Comparison of ENCODE assay signal across 8 mouse cellular contexts in the genomic region with DNA sequence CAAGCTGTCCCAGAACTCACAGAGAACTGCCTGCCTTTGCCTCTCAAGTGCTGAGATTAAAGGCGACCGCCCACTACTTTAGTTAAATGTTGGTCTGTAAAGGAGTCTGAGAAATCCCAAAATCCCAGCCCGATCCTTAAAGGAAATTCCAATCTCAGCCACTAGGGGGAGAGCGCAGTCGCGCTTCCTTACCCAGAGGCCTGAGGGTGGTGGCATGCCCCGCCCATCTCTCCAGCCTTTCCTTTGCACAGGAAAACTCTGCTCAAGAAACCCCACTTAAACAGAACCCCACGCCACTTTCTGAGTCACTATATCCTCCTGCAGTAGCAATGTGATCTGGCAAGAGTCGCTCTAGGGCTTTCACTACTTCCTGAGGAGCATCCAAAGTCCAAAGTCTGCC. TPM values are rescaled to one million over a fixed set of nuclear protein-coding genes. Genes with fewer than 3 reads are reported as not detected.
DNase-seq lines count a peak whose midpoint lies in the region; ATAC-seq and TF ChIP-seq lines count a peak whose summit lies in the region.

No protein-coding gene starts in this region.

- no peaks in the 10 kb centered on the region for H3K36me3 ChIP-seq in ES-Bruce4 (ENCODE audit: control insufficient read depth, insufficient read depth, low read length, poor library complexity, severe bottlenecking)
- H3K36me3 ChIP-seq in heart, embryonic 13.5 days, result no peaks in the 10 kb centered on the region
- H3K36me3 ChIP-seq in kidney, embryonic 15.5 days, result no peaks in the 10 kb centered on the region
- no peaks in the 10 kb centered on the region for H3K36me3 ChIP-seq in liver, postnatal 0 days (replicated peaks; ENCODE audit: insufficient read depth, low read length)
- no peaks in the 10 kb centered on the region for H3K36me3 ChIP-seq in neural tube, embryonic 12.5 days

- TF ChIP-seq CTCF in ES-Bruce4 (IDR thresholded peaks at IDR 0.05; ENCODE audit: low read depth, low read length), result peak; percentile 71
- TF ChIP-seq CTCF in brain, embryonic 14.5 days (IDR thresholded peaks at IDR 0.05; ENCODE audit: borderline replicate concordance, extremely low read depth, insufficient read depth, insufficient read length), result peak; percentile 93
- peak; percentile 57; the same call in 1 of the 2 replicates for TF ChIP-seq CTCF in embryonic fibroblast, embryonic 13.5 days (IDR thresholded peaks at IDR 0.05; ENCODE audit: borderline replicate concordance, insufficient read depth, low read length)
- TF ChIP-seq CTCF in liver, postnatal 0 days (IDR thresholded peaks at IDR 0.05; ENCODE audit: low read depth), result peak; percentile 94

- peaks cover 2% of the 10 kb centered on the region for H3K4me1 ChIP-seq in ES-Bruce4 (ENCODE audit: control insufficient read depth, insufficient read depth, low read length)
- H3K4me1 ChIP-seq in embryonic fibroblast, embryonic 13.5 days (ENCODE audit: control insufficient read depth, insufficient read depth, low read length), result no peaks in the 10 kb centered on the region
- H3K4me1 ChIP-seq in heart, embryonic 13.5 days, result peaks cover 8% of the 10 kb centered on the region
- H3K4me1 ChIP-seq in kidney, embryonic 15.5 days, result peaks cover 14% of the 10 kb centered on the region
- H3K4me1 ChIP-seq in liver, postnatal 0 days (ENCODE audit: insufficient read depth), result peaks cover 15% of the 10 kb centered on the region
- H3K4me1 ChIP-seq in neural tube, embryonic 12.5 days, result peaks cover 6% of the 10 kb centered on the region; the same call in 1 of the 2 replicates

- no peak overlapping the region for H3K27ac ChIP-seq in ES-Bruce4 (ENCODE audit: insufficient read depth, low read length)
- no peak overlapping the region for H3K27ac ChIP-seq in embryonic fibroblast, embryonic 13.5 days (ENCODE audit: insufficient read depth, low read length)
- peak overlapping the region; percentile 31; the same call in 1 of the 2 replicates for H3K27ac ChIP-seq in heart, embryonic 13.5 days (replicated peaks)
- H3K27ac ChIP-seq in kidney, embryonic 15.5 days, result peak overlapping the region; percentile 54
- H3K27ac ChIP-seq in liver, postnatal 0 days (ENCODE audit: low read depth), result no peak overlapping the region
- H3K27ac ChIP-seq in neural tube, embryonic 12.5 days, result no peak overlapping the region

- H3K4me3 ChIP-seq in ES-Bruce4 (ENCODE audit: low read depth, low read length), result no peak overlapping the region
- H3K4me3 ChIP-seq in embryonic fibroblast, embryonic 13.5 days (ENCODE audit: insufficient read depth, low read length), result no peak overlapping the region
- no peak overlapping the region for H3K4me3 ChIP-seq in heart, embryonic 13.5 days
- no peak overlapping the region for H3K4me3 ChIP-seq in kidney, embryonic 15.5 days (replicated peaks)
- H3K4me3 ChIP-seq in liver, postnatal 0 days (ENCODE audit: low read depth, low read length), result 0 out of 2 replicates have a peak overlapping the region, but pooled peaks have one; percentile 2
- H3K4me3 ChIP-seq in neural tube, embryonic 12.5 days, result no peak overlapping the region

- no peak for TF ChIP-seq EP300 in ES-Bruce4 (IDR thresholded peaks at IDR 0.05; ENCODE audit: insufficient read depth, low read depth, low read length)
- no peak for TF ChIP-seq EP300 in liver, postnatal 0 days (IDR thresholded peaks at IDR 0.05; ENCODE audit: low read depth)

- TF ChIP-seq POLR2A in ES-Bruce4 (IDR thresholded peaks at IDR 0.05; ENCODE audit: insufficient read depth, low read length), result no peak
- TF ChIP-seq POLR2A in brain, embryonic 14.5 days (IDR thresholded peaks at IDR 0.05; ENCODE audit: borderline replicate concordance, extremely low read depth, insufficient read depth, insufficient read length, poor library complexity, severe bottlenecking), result no peak
- TF ChIP-seq POLR2A in embryonic fibroblast, embryonic 13.5 days (IDR thresholded peaks at IDR 0.05; ENCODE audit: low read depth, low read length), result no peak

- H3K4me2 ChIP-seq in heart, embryonic 13.5 days, result peak overlapping the region; percentile 32
- peak overlapping the region; percentile 31; the same call in 1 of the 2 replicates for H3K4me2 ChIP-seq in kidney, embryonic 15.5 days
- H3K4me2 ChIP-seq in liver, postnatal 0 days (ENCODE audit: low read depth, low read length), result peak overlapping the region; percentile 52
- peak overlapping the region; percentile 32; the same call in 1 of the 2 replicates for H3K4me2 ChIP-seq in neural tube, embryonic 12.5 days (replicated peaks)

- peak; percentile 45; the same call in 1 of the 2 replicates for ATAC-seq in heart, embryonic 13.5 days (ENCODE audit: extremely low read depth, insufficient number of reproducible peaks, low FRiP score, low TSS enrichment)
- ATAC-seq in kidney, embryonic 15.5 days (replicated peaks; ENCODE audit: low FRiP score), result peak; percentile 57
- peak; percentile 22; the same call in 1 of the 2 replicates for ATAC-seq in liver, postnatal 0 days
- peak; percentile 48 for ATAC-seq in neural tube, embryonic 12.5 days (ENCODE audit: low FRiP score, low read depth)

- peak; percentile 81 for DNase-seq in brain, embryonic 14.5 days (ENCODE audit: low read depth)
- DNase-seq in liver, postnatal 0 days, result peak; percentile 82
- peak; percentile 89 for DNase-seq in testis, postnatal 10 days (ENCODE audit: low spot score)

- H3K9ac ChIP-seq in ES-Bruce4 (ENCODE audit: low read depth, poor library complexity, severe bottlenecking), result peak overlapping the region; percentile 26; the same call in 1 of the 2 replicates
- peak overlapping the region; percentile 66 for H3K9ac ChIP-seq in heart, embryonic 13.5 days
- H3K9ac ChIP-seq in kidney, embryonic 15.5 days, result no peak overlapping the region
- H3K9ac ChIP-seq in liver, postnatal 0 days (replicated peaks), result peak overlapping the region; percentile 35; the same call in 1 of the 2 replicates
- H3K9ac ChIP-seq in neural tube, embryonic 12.5 days, result no peak overlapping the region

- WGBS in heart, embryonic 13.5 days, result under 1% methylated on average over 9 of the region's 9 CpGs
- WGBS in kidney, embryonic 15.5 days, result 2% methylated on average over 9 of the region's 9 CpGs
- under 1% methylated on average over 9 of the region's 9 CpGs for WGBS in liver, postnatal 0 days (ENCODE audit: insufficient replicate concordance)
- WGBS in neural tube, embryonic 12.5 days, result 1% methylated on average over 9 of the region's 9 CpGs

- H3K9me3 ChIP-seq in ES-Bruce4 (replicated peaks; ENCODE audit: control insufficient read depth, insufficient read depth, low read length, poor library complexity, severe bottlenecking), result no peaks in the 10 kb centered on the region
- no peaks in the 10 kb centered on the region for H3K9me3 ChIP-seq in heart, embryonic 13.5 days
- H3K9me3 ChIP-seq in kidney, embryonic 15.5 days (replicated peaks), result no peaks in the 10 kb centered on the region
- no peaks in the 10 kb centered on the region for H3K9me3 ChIP-seq in liver, postnatal 0 days (ENCODE audit: low read length)
- no peaks in the 10 kb centered on the region for H3K9me3 ChIP-seq in neural tube, embryonic 12.5 days

- no peaks in the 10 kb centered on the region for H3K27me3 ChIP-seq in ES-Bruce4 (ENCODE audit: control insufficient read depth, insufficient read depth, low read length, poor library complexity, severe bottlenecking)
- no peaks in the 10 kb centered on the region for H3K27me3 ChIP-seq in heart, embryonic 13.5 days (replicated peaks)
- no peaks in the 10 kb centered on the region for H3K27me3 ChIP-seq in kidney, embryonic 15.5 days
- no peaks in the 10 kb centered on the region for H3K27me3 ChIP-seq in liver, postnatal 0 days (ENCODE audit: insufficient read depth, low read length)
- no peaks in the 10 kb centered on the region for H3K27me3 ChIP-seq in neural tube, embryonic 12.5 days (replicated peaks)

RNA-seq across cellular contexts. Expression of gene Mapk3, which starts 4.5 kb away (rescaled TPM):
- 102 and 121 TPM in 2 replicates for polyA plus RNA-seq in ES-Bruce4 (2011; ENCODE audit: insufficient read depth, insufficient read length, low read depth, missing spikeins)
- polyA plus RNA-seq in brain, embryonic 14.5 days (2012; rRNA removed), result 224 and 233 TPM in 2 replicates
- 132 and 145 TPM in 2 replicates for polyA plus RNA-seq in embryonic fibroblast, embryonic 13.5 days (2011; ENCODE audit: insufficient read length, low read depth, missing spikeins)
- polyA plus RNA-seq in heart, embryonic 13.5 days (2015; fragmentation: Nextera tagmentation; extraction: Ambion mirVana), result 57.5 and 65.5 TPM in 2 replicates
- polyA plus RNA-seq in kidney, embryonic 15.5 days (2015; fragmentation: Nextera tagmentation; extraction: Ambion mirVana), result 63.8 and 73.2 TPM in 2 replicates
- polyA plus RNA-seq in liver, postnatal 0 days (2015; fragmentation: Nextera tagmentation; extraction: Ambion mirVana), result 20.3 and 21.0 TPM in 2 replicates
- 79.0 and 79.6 TPM in 2 replicates for polyA plus RNA-seq in neural tube, embryonic 12.5 days (2016; fragmentation: Nextera tagmentation; extraction: Ambion mirVana)

RNA-seq across cellular contexts. Expression of gene Gdpd3, which starts 11.3 kb away (rescaled TPM):
- 1.8 and 3.6 TPM in 2 replicates for polyA plus RNA-seq in ES-Bruce4 (2011; ENCODE audit: insufficient read depth, insufficient read length, low read depth, missing spikeins)
- 9.2 and 14.6 TPM in 2 replicates for polyA plus RNA-seq in brain, embryonic 14.5 days (2012; rRNA removed)
- polyA plus RNA-seq in embryonic fibroblast, embryonic 13.5 days (2011; ENCODE audit: insufficient read length, low read depth, missing spikeins), result 2.8 and 3.6 TPM in 2 replicates
- polyA plus RNA-seq in heart, embryonic 13.5 days (2015; fragmentation: Nextera tagmentation; extraction: Ambion mirVana), result 1.2 and 1.4 TPM in 2 replicates
- polyA plus RNA-seq in kidney, embryonic 15.5 days (2015; fragmentation: Nextera tagmentation; extraction: Ambion mirVana), result 1.8 and 1.9 TPM in 2 replicates
- polyA plus RNA-seq in liver, postnatal 0 days (2015; fragmentation: Nextera tagmentation; extraction: Ambion mirVana), result 0.77 and 1.6 TPM in 2 replicates
- polyA plus RNA-seq in neural tube, embryonic 12.5 days (2016; fragmentation: Nextera tagmentation; extraction: Ambion mirVana), result 1.3 and 2.0 TPM in 2 replicates

RNA-seq across cellular contexts. Expression of gene Ypel3, which starts 21.9 kb away (rescaled TPM):
- 56.8 and 62.1 TPM in 2 replicates for polyA plus RNA-seq in ES-Bruce4 (2011; ENCODE audit: insufficient read depth, insufficient read length, low read depth, missing spikeins)
- polyA plus RNA-seq in brain, embryonic 14.5 days (2012; rRNA removed), result 181 and 258 TPM in 2 replicates
- 58.8 and 62.2 TPM in 2 replicates for polyA plus RNA-seq in embryonic fibroblast, embryonic 13.5 days (2011; ENCODE audit: insufficient read length, low read depth, missing spikeins)
- polyA plus RNA-seq in heart, embryonic 13.5 days (2015; fragmentation: Nextera tagmentation; extraction: Ambion mirVana), result 79.1 and 86.2 TPM in 2 replicates
- 81.5 and 82.2 TPM in 2 replicates for polyA plus RNA-seq in kidney, embryonic 15.5 days (2015; fragmentation: Nextera tagmentation; extraction: Ambion mirVana)
- 65.0 and 74.7 TPM in 2 replicates for polyA plus RNA-seq in liver, postnatal 0 days (2015; fragmentation: Nextera tagmentation; extraction: Ambion mirVana)
- 160 and 169 TPM in 2 replicates for polyA plus RNA-seq in neural tube, embryonic 12.5 days (2016; fragmentation: Nextera tagmentation; extraction: Ambion mirVana)

RNA-seq across cellular contexts. Expression of gene Tbx6, which starts 26.4 kb away (rescaled TPM):
- 1.7 TPM in 2 replicates for polyA plus RNA-seq in ES-Bruce4 (2011; ENCODE audit: insufficient read depth, insufficient read length, low read depth, missing spikeins)
- 1.6 and 2.3 TPM in 2 replicates for polyA plus RNA-seq in brain, embryonic 14.5 days (2012; rRNA removed)
- polyA plus RNA-seq in embryonic fibroblast, embryonic 13.5 days (2011; ENCODE audit: insufficient read length, low read depth, missing spikeins), result 0.49 TPM in 1 of 2 replicates, not detected in the other
- 0.32 and 0.33 TPM in 2 replicates for polyA plus RNA-seq in heart, embryonic 13.5 days (2015; fragmentation: Nextera tagmentation; extraction: Ambion mirVana)
- 0.37 and 0.51 TPM in 2 replicates for polyA plus RNA-seq in kidney, embryonic 15.5 days (2015; fragmentation: Nextera tagmentation; extraction: Ambion mirVana)
- polyA plus RNA-seq in liver, postnatal 0 days (2015; fragmentation: Nextera tagmentation; extraction: Ambion mirVana), result 0.14 and 0.29 TPM in 2 replicates
- 0.68 and 0.72 TPM in 2 replicates for polyA plus RNA-seq in neural tube, embryonic 12.5 days (2016; fragmentation: Nextera tagmentation; extraction: Ambion mirVana)

RNA-seq across cellular contexts. Expression of gene Ppp4c, which starts 37.4 kb away (rescaled TPM):
- polyA plus RNA-seq in ES-Bruce4 (2011; ENCODE audit: insufficient read depth, insufficient read length, low read depth, missing spikeins), result 111 and 127 TPM in 2 replicates
- polyA plus RNA-seq in brain, embryonic 14.5 days (2012; rRNA removed), result 219 and 232 TPM in 2 replicates
- 106 and 118 TPM in 2 replicates for polyA plus RNA-seq in embryonic fibroblast, embryonic 13.5 days (2011; ENCODE audit: insufficient read length, low read depth, missing spikeins)
- polyA plus RNA-seq in heart, embryonic 13.5 days (2015; fragmentation: Nextera tagmentation; extraction: Ambion mirVana), result 151 and 166 TPM in 2 replicates
- 257 and 272 TPM in 2 replicates for polyA plus RNA-seq in kidney, embryonic 15.5 days (2015; fragmentation: Nextera tagmentation; extraction: Ambion mirVana)
- 69.9 and 72.1 TPM in 2 replicates for polyA plus RNA-seq in liver, postnatal 0 days (2015; fragmentation: Nextera tagmentation; extraction: Ambion mirVana)
- polyA plus RNA-seq in neural tube, embryonic 12.5 days (2016; fragmentation: Nextera tagmentation; extraction: Ambion mirVana), result 293 and 310 TPM in 2 replicates

Comparison
In these comparisons a context has a peak if more than half of its experiments do, and no peak if none do; other contexts are left out.
1. H3K27ac ChIP-seq: peak in heart, embryonic 13.5 days (single experiment) and kidney, embryonic 15.5 days (single experiment); none in ES-Bruce4 (single experiment), embryonic fibroblast, embryonic 13.5 days (single experiment), liver, postnatal 0 days (single experiment) and neural tube, embryonic 12.5 days (single experiment).
2. H3K9ac ChIP-seq: peak in ES-Bruce4 (single experiment), heart, embryonic 13.5 days (single experiment) and liver, postnatal 0 days (single experiment); none in kidney, embryonic 15.5 days (single experiment) and neural tube, embryonic 12.5 days (single experiment).
3. Peak in every context shown above with its lines, with median percentiles within 50 percentile points of each other: CTCF ChIP-seq, DNase-seq, ATAC-seq and H3K4me2 ChIP-seq.